Mouse (Mus musculus): ENCODE measurements around the gene Zfyve26. TPM values are rescaled to one million over a fixed set of nuclear protein-coding genes. Genes with fewer than 3 reads are reported as not detected.
"Not testable (repeated sequence)": the region's sequence is repeated elsewhere in the genome, so short reads cannot be mapped to it uniquely, and the experiment has no call there.

Zfyve26 gene
- polyA plus RNA-seq, 1 experiment from 2014 or later, result 13.9 TPM

DNA sequence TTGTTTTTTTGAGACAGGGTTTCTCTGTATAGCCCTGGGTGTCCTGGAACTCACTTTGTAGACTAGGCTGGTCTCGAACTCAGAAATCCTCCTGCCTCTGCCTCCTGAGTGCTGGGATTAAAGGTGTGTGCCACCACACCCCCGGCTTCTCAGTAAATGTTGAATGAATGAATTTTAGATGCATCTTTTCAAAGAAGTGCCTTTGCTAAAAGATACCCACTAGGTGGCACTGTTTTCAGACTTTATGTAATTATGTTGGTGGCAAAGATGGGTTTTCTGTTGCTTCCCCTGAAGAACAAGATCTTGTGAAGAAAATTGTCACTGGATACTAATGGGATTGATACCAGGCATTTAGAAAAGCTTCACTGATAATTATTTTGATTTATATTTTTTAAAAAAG lies 26.4 kb upstream of the Zfyve26 start:
- not testable (repeated sequence) for H3K36me3 ChIP-seq (ENCODE audit: control insufficient read depth, insufficient read depth, low read length); H3K4me3 ChIP-seq (replicated peaks; ENCODE audit: low read length); H3K27ac ChIP-seq (ENCODE audit: low read length); H3K4me1 ChIP-seq (ENCODE audit: control insufficient read depth, insufficient read depth, low read length); H3K27me3 ChIP-seq (ENCODE audit: control insufficient read depth, insufficient read depth, low read length); H3K9me3 ChIP-seq (replicated peaks; ENCODE audit: control insufficient read depth, low read length); ATAC-seq (ENCODE audit: insufficient read depth, low FRiP score); H3K9ac ChIP-seq (ENCODE audit: low read length); H3K4me2 ChIP-seq (ENCODE audit: low read depth, low read length)
- 69% methylated on average over 2 of the region's 2 CpGs for WGBS

DNA sequence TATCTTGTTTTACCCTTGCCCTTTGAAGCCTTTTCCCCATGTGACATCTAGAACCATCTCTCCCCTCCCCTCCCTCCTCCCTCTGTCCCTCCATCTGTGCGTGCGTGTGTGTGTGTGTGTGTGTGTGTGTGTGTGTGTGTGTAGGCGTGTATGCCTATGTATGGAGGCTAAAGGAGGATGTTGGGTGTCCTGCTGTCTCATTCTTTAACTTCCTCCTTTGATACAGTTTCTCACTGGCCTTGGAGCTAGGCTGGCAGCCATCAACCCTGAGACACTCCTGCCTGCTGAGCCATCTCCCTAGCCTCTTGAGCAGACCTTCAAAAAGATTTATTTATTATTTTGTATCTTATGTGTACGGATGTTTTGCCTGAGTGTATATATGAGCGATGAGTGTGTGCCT lies 24.8 kb upstream of the Zfyve26 start:
- no peak overlapping the region for H3K9ac ChIP-seq (ENCODE audit: low read length)
- H3K4me1 ChIP-seq (ENCODE audit: control insufficient read depth, insufficient read depth, low read length), result 0 out of 2 replicates have a peak, but pooled peaks cover 2% of the 10 kb centered on the region
- no peaks in the 10 kb centered on the region for H3K27me3 ChIP-seq (ENCODE audit: control insufficient read depth, insufficient read depth, low read length)
- H3K36me3 ChIP-seq (ENCODE audit: control insufficient read depth, insufficient read depth, low read length), result no peaks in the 10 kb centered on the region
- H3K4me3 ChIP-seq (replicated peaks; ENCODE audit: low read length), result no peak overlapping the region
- H3K4me2 ChIP-seq (ENCODE audit: low read depth, low read length), result no peak overlapping the region
- no peak for ATAC-seq (ENCODE audit: insufficient read depth, low FRiP score)
- H3K9me3 ChIP-seq (replicated peaks; ENCODE audit: control insufficient read depth, low read length), result no peaks in the 10 kb centered on the region
- WGBS, result 74% methylated on average over 5 of the region's 5 CpGs
- H3K27ac ChIP-seq (ENCODE audit: low read length), result no peak overlapping the region

DNA sequence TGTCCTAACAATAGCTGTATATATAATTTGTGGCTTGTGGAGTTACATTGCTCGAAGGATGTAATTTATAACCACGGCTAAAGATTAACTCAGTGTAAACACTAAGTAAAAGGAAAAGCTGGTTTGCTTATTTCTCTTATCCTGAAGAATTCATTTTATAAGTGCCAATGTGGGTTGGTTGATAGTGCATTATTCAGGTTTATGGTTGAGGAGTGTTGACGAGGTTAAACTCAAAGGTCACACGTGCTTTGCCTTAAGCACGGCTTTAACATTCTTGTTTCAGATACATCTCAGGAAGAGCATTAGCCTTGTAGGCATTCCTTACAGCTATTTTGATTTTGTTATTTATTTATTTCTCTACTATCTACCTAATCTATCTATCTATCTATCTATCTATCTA lies 21.2 kb upstream of the Zfyve26 start:
- 0 out of 2 replicates have a peak, but pooled peaks cover 2% of the 10 kb centered on the region for H3K4me1 ChIP-seq (ENCODE audit: control insufficient read depth, insufficient read depth, low read length)
- 26% methylated on average over 5 of the region's 5 CpGs for WGBS
- no peaks in the 10 kb centered on the region for H3K27me3 ChIP-seq (ENCODE audit: control insufficient read depth, insufficient read depth, low read length)
- no peaks in the 10 kb centered on the region for H3K9me3 ChIP-seq (replicated peaks; ENCODE audit: control insufficient read depth, low read length)
- ATAC-seq (ENCODE audit: insufficient read depth, low FRiP score), result 0 out of 2 replicates have a peak, but pooled peaks have one; percentile 33
- no peaks in the 10 kb centered on the region for H3K36me3 ChIP-seq (ENCODE audit: control insufficient read depth, insufficient read depth, low read length)
- no peak overlapping the region for H3K4me3 ChIP-seq (replicated peaks; ENCODE audit: low read length)
- H3K9ac ChIP-seq (ENCODE audit: low read length), result no peak overlapping the region
- no peak overlapping the region for H3K27ac ChIP-seq (ENCODE audit: low read length)
- H3K4me2 ChIP-seq (ENCODE audit: low read depth, low read length), result no peak overlapping the region

- 87% methylated on average over 4 of the region's 4 CpGs for WGBS
Measured at GRCm38 (mm10) chr12:79313721-79314120, 17.6 kb upstream of the Zfyve26 start.

DNA sequence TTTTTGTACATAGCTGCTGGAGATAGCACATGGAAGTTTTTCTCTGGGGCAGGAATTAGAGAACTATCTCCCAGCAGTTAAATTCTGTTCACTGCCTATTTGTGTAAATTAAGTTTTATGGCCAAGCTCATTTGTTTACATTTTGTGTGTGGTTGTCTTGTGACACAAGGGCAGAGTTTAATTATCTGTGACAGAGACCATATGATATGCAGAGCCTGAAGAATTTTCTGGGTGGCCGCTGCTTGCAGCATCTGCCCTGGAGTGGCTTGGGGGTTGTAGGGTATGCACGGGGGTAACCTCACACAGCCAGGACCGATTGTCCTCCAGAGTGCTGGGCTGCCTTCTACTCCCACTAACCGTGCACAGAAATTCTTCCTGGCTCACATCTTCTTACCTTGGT lies 9.9 kb upstream of the Zfyve26 start:
- Histone ChIP-seq H3K27ac (ENCODE audit: low read length) (no peak overlapping the region), H3K27me3 (ENCODE audit: control insufficient read depth, insufficient read depth, low read length) (no peaks in the 10 kb centered on the region), H3K4me1 (ENCODE audit: control insufficient read depth, insufficient read depth, low read length) (no peaks in the 10 kb centered on the region), H3K4me2 (ENCODE audit: low read depth, low read length) (no peak overlapping the region), H3K4me3 (replicated peaks; ENCODE audit: low read length) (no peak overlapping the region), H3K36me3 (ENCODE audit: control insufficient read depth, insufficient read depth, low read length) (no peaks in the 10 kb centered on the region), H3K9me3 (replicated peaks; ENCODE audit: control insufficient read depth, low read length) (no peaks in the 10 kb centered on the region), H3K9ac (ENCODE audit: low read length) (no peak overlapping the region)
- WGBS, result 49% methylated on average over 4 of the region's 4 CpGs
- no peak for ATAC-seq (ENCODE audit: insufficient read depth, low FRiP score)

More at GRCm38 (mm10) chr12:79313721-79314120, 17.6 kb upstream of the Zfyve26 start:
- H3K9ac ChIP-seq (ENCODE audit: low read length), result no peak overlapping the region
- H3K4me2 ChIP-seq (ENCODE audit: low read depth, low read length), result no peak overlapping the region
- no peak overlapping the region for H3K4me3 ChIP-seq (replicated peaks; ENCODE audit: low read length)
- H3K9me3 ChIP-seq (replicated peaks; ENCODE audit: control insufficient read depth, low read length), result no peaks in the 10 kb centered on the region
- H3K27me3 ChIP-seq (ENCODE audit: control insufficient read depth, insufficient read depth, low read length), result no peaks in the 10 kb centered on the region
- no peak overlapping the region for H3K27ac ChIP-seq (ENCODE audit: low read length)
- H3K4me1 ChIP-seq (ENCODE audit: control insufficient read depth, insufficient read depth, low read length), result 0 out of 2 replicates have a peak, but pooled peaks cover 2% of the 10 kb centered on the region
- no peaks in the 10 kb centered on the region for H3K36me3 ChIP-seq (ENCODE audit: control insufficient read depth, insufficient read depth, low read length)
- ATAC-seq (ENCODE audit: insufficient read depth, low FRiP score), result no peak

- Histone ChIP-seq H3K36me3 (ENCODE audit: control insufficient read depth, insufficient read depth, low read length) (no peaks in the 10 kb centered on the region), H3K4me3 (replicated peaks; ENCODE audit: low read length) (no peak overlapping the region), H3K27ac (ENCODE audit: low read length) (no peak overlapping the region), H3K9me3 (replicated peaks; ENCODE audit: control insufficient read depth, low read length) (no peaks in the 10 kb centered on the region), H3K4me2 (ENCODE audit: low read depth, low read length) (no peak overlapping the region), H3K27me3 (ENCODE audit: control insufficient read depth, insufficient read depth, low read length) (no peaks in the 10 kb centered on the region), H3K4me1 (ENCODE audit: control insufficient read depth, insufficient read depth, low read length) (no peaks in the 10 kb centered on the region), H3K9ac (ENCODE audit: low read length) (no peak overlapping the region)
- WGBS, result 58% methylated on average over 1 of the region's 1 CpGs
- ATAC-seq (ENCODE audit: insufficient read depth, low FRiP score), result no peak
Measured at GRCm38 (mm10) chr12:79305131-79305530, 9.0 kb upstream of the Zfyve26 start.

DNA sequence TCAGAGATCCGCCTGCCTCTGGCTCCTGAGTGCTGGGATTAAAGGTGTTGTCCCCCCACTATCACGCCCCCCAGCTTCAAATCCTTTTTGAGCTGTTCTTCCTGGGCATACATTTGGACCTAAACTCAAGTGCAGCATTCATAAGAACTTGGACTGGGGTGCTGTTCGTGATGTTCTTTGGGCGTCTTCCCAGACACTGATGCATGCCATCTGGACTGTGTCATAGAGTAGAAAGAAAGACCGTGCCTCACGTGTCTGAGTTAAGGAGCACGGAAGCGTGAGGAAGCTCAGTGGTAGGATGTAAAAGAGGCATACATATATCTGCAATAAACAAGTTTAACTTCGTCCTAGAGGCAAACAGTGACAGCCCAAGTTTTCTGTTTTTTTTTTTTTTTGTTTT lies 5.7 kb upstream of the Zfyve26 start:
- 62% methylated on average over 9 of the region's 9 CpGs for WGBS
- H3K4me1 ChIP-seq (ENCODE audit: control insufficient read depth, insufficient read depth, low read length), result 0 out of 2 replicates have a peak, but pooled peaks cover 3% of the 10 kb centered on the region
- no peak for ATAC-seq (ENCODE audit: insufficient read depth, low FRiP score)
- H3K9me3 ChIP-seq (replicated peaks; ENCODE audit: control insufficient read depth, low read length), result no peaks in the 10 kb centered on the region
- no peaks in the 10 kb centered on the region for H3K27me3 ChIP-seq (ENCODE audit: control insufficient read depth, insufficient read depth, low read length)
- H3K4me3 ChIP-seq (replicated peaks; ENCODE audit: low read length), result no peak overlapping the region
- H3K9ac ChIP-seq (ENCODE audit: low read length), result no peak overlapping the region
- no peak overlapping the region for H3K27ac ChIP-seq (ENCODE audit: low read length)
- no peak overlapping the region for H3K4me2 ChIP-seq (ENCODE audit: low read depth, low read length)
- no peaks in the 10 kb centered on the region for H3K36me3 ChIP-seq (ENCODE audit: control insufficient read depth, insufficient read depth, low read length)

DNA sequence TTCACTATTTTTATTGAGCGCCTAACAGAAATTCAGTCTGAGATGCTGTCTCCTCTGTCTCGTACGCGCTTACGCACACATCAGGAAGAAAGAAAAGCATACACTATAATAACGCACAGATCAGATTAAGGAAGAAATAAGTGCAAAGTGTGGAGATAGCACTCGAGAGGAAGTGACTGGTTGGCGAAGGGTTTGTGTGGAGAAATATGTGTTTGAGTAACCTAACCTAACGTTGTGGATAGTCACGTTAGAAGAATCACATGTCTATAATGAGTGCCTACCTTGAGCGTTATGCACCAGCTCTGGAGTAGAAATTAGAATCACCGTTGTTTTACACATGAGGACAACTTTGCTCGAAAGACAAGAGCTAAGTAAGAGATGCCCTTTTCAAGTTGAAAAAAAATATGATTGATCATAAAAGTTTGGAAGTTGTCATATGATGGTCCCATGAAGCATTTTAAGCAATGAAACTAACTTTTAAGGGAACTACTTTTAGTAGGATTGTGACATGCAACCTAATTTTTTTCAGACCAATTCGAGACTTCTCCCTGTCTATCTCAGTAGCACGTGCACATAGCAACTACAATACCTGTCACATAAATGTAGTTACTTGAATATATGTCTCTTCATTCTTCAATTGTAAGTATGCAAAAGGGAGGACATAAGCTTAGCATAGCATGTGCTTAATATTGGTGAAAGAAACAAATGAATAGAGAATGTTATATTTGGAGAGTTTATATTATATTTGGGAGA lies 2.0 kb upstream of the Zfyve26 start:
- Histone ChIP-seq H3K36me3 (ENCODE audit: control insufficient read depth, insufficient read depth, low read length) (no peaks in the 10 kb centered on the region), H3K27me3 (ENCODE audit: control insufficient read depth, insufficient read depth, low read length) (no peaks in the 10 kb centered on the region), H3K9me3 (replicated peaks; ENCODE audit: control insufficient read depth, low read length) (no peaks in the 10 kb centered on the region), H3K4me3 (replicated peaks; ENCODE audit: low read length) (peak overlapping the region; percentile 93), H3K4me1 (ENCODE audit: control insufficient read depth, insufficient read depth, low read length) (0 out of 2 replicates have a peak, but pooled peaks cover 9% of the 10 kb centered on the region), H3K27ac (ENCODE audit: low read length) (0 out of 2 replicates have a peak overlapping the region, but pooled peaks have one; percentile 33), H3K4me2 (ENCODE audit: low read depth, low read length) (peak overlapping the region; percentile 91), H3K9ac (ENCODE audit: low read length) (peak overlapping the region; percentile 80)
- WGBS, result 11% methylated on average over 15 of the region's 15 CpGs
- ATAC-seq (ENCODE audit: insufficient read depth, low FRiP score), result no peak

DNA sequence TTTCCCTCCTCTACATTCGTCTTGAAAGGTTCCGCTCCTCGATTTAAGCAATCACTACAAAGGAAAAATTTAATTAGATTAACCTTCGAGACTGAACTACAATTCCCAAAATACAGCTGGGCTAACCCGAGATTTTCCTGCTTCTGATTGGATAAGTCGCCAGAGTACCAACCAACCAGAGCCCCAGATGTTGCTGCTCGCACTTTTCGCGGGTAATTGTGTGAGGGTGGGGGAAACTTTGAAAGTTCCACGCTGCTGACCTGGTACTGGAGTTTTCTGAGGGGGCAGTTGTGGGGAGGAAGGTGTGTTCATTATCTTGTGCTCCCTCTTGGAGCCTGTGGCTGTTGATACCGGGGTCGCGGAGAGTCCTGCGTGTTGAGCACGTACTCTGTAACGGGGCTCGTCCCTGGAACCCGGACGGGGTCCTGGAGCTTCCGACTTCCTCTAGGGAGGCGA lies 1.0 kb upstream of the Zfyve26 start, which contains the start of gene Rad51b:
Rad51b (plus strand) TSS at position 162 of the 456 bp plus-strand sequence.
- no peaks in the 10 kb centered on the region for H3K9me3 ChIP-seq (replicated peaks; ENCODE audit: control insufficient read depth, low read length)
- H3K4me3 ChIP-seq (replicated peaks; ENCODE audit: low read length), result peak within 1 kb of the TSS; percentile 93
- H3K9ac ChIP-seq (ENCODE audit: low read length), result peak within 1 kb of the TSS; percentile 83
- WGBS, result under 1% methylated on average over 21 of the region's 21 CpGs
- peak; percentile 79 for ATAC-seq (ENCODE audit: insufficient read depth, low FRiP score)
- H3K27ac ChIP-seq (ENCODE audit: low read length), result peak within 1 kb of the TSS; percentile 64
- peak within 1 kb of the TSS; percentile 91 for H3K4me2 ChIP-seq (ENCODE audit: low read depth, low read length)
- no peaks in the 10 kb centered on the region for H3K36me3 ChIP-seq (ENCODE audit: control insufficient read depth, insufficient read depth, low read length)
- no peaks in the 10 kb centered on the region for H3K27me3 ChIP-seq (ENCODE audit: control insufficient read depth, insufficient read depth, low read length)
- 0 out of 2 replicates have a peak, but pooled peaks cover 11% of the 10 kb centered on the region for H3K4me1 ChIP-seq (ENCODE audit: control insufficient read depth, insufficient read depth, low read length)
